Mouse (Mus musculus) lung, postnatal 0 days (tissue): Measurements from ENCODE around the gene Hist2h3c1. TPM values are rescaled to one million over a fixed set of nuclear protein-coding genes. Genes with fewer than 3 reads are reported as not detected.
"Not testable (repeated sequence)": the region's sequence is repeated elsewhere in the genome, so short reads cannot be mapped to it uniquely, and the experiment has no call there.

Source experiments
- ATAC-seq: fragments of 200-750 bp; cut with Nextera tagmentation; 2 replicates; pipeline ENCODE4 v1.8.0; 2017; ENCODE audit warnings: moderate library complexity
- DNase-seq: peaks from one replicate; pipeline ENCODE4 v3.0.0-alpha.2; 2016; ENCODE audit warnings: low spot score
- H3K27ac ChIP-seq: fragments of 300-500 bp; sonication (generic); 2 replicates; pipeline ENCODE4 v1.5.1; 2014; ENCODE audit warnings: antibody characterized with exemption, mild to moderate bottlenecking, low read length, mixed read lengths
- H3K27me3 ChIP-seq: fragments of 300-500 bp; sonication (generic); replicated peaks from 2 replicates; pipeline ENCODE4 v1.6.1; 2014; ENCODE audit warnings: low read length, mixed read lengths; ENCODE audit not compliant: insufficient read depth
- H3K36me3 ChIP-seq: fragments of 300-500 bp; sonication (generic); 2 replicates; pipeline ENCODE4 v1.6.1; 2014; ENCODE audit warnings: low read length, mixed read lengths; ENCODE audit not compliant: insufficient read depth
- H3K4me1 ChIP-seq: fragments of 300-500 bp; sonication (generic); 2 replicates; pipeline ENCODE4 v1.6.1; 2014; ENCODE audit warnings: antibody characterized with exemption, low read depth, low read length, mixed read lengths; ENCODE audit not compliant: insufficient read depth
- H3K4me2 ChIP-seq: fragments of 300-500 bp; sonication (generic); replicated peaks from 2 replicates; pipeline ENCODE4 v1.6.1; 2014; ENCODE audit warnings: low read depth, mild to moderate bottlenecking, low read length, moderate library complexity, mixed read lengths
- H3K4me3 ChIP-seq: fragments of 300-500 bp; sonication (generic); 2 replicates; pipeline ENCODE4 v1.5.1; 2014; ENCODE audit warnings: low read depth, low read length
- H3K9ac ChIP-seq: fragments of 300-500 bp; sonication (generic); replicated peaks from 2 replicates; pipeline ENCODE4 v1.6.1; 2014; ENCODE audit warnings: low read depth, mild to moderate bottlenecking
- H3K9me3 ChIP-seq: fragments of 300-500 bp; sonication (generic); 2 replicates; pipeline ENCODE4 v1.6.1; 2016; ENCODE audit warnings: low read length, mixed read lengths
- CTCF ChIP-seq: IDR thresholded peaks from 2 replicates; pipeline ENCODE4 v1.5.1; 2016; ENCODE audit warnings: antibody characterized with exemption, mild to moderate bottlenecking
- EP300 ChIP-seq: IDR thresholded peaks from 2 replicates; pipeline ENCODE4 v1.6.1; 2016; ENCODE audit warnings: antibody characterized with exemption, mild to moderate bottlenecking, control low read depth
- WGBS: fragments of 180-500 bp; shearing (Covaris S2); extraction: QIAGEN DNeasy Blood & Tissue Kit; methylation state at CpG from one replicate; pipeline ENCODE4 v1.1.7; 2014; 5-methylcytosine and 5-hydroxymethylcytosine counted together
- polyA plus RNA-seq: library from polyadenylated mRNA; unstranded; fragments of >200 nt; fragmentation: Nextera tagmentation; extraction: Ambion mirVana; gene quantifications from 2 replicates; pipeline ENCODE4 v1.2.1, GENCODE M21; 2015

Gene Hist2h3c1
- polyA plus RNA-seq, 1 experiment from 2014 or later, result not detected

DNA sequence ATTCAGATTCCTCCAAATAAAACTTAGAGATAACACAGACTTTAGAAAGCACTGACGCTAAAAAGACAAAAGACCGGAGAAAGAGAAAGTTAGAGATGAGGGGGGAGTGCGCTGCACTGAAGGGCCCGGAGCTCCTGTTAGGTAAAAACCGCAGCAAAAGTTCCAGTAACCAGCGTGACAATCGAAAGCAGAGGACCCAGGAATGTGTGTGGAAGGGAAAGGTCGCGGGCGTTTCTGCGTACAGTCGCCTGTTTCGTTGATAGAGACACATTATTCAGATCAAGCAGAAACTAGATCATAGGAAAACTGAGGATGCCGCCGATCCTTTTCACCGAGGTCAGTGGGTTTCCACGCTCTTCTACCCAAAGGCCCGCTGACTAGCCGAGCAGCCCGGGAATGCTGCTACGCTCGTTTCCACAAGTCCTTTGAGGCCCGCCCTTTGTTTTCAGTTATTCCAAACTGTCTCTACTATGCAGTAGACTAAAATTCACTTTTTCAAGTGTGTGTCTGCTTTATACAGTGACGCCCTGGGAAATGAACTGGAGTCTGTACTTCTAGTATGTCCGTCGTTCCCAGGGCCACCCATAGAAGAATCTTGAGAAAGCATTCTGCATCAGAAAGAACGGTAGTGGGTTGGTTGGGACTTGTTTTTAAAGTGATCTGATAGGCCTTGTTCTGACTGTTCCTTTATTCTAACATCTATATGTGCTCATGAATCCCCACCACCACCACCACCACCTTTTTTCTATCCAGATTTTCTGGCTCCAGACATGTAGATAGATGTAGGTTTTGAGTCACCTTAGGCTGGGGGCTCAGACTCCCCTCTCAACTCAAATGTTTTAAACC is 17.3 kb downstream of the Hist2h3c1 start:
- H3K36me3 ChIP-seq, result no peaks in the 10 kb centered on the region

DNA sequence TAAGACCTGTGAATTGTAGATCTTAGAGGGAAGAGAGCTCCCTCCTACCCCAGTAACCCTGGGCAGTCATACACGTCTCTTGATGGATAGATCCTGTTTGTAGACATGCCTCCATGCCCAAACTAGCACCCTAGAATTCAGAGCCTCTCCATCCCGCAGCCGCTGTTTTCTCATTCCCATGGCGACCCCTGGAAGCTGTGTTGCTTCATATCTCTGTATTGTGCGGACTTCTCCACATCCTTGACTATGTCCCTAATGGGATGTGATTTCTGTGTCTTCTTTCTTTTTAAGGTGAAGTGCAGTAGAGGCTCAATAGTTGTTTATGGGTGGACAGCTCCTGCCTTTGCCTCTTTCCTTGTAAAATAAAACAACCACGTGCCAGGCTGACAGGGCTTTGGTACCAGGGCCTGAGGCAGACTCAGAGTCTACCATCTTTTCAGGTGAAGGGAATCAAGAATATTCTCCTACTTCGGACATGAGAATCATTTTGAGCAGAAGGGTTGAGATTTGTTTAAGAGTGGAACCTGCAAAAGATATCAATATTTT is 18.0 kb downstream of the Hist2h3c1 start:
- no peaks in the 10 kb centered on the region for H3K9me3 ChIP-seq
- no peaks in the 10 kb centered on the region for H3K36me3 ChIP-seq
- H3K27ac ChIP-seq, result peak overlapping the region; percentile 94
- H3K4me1 ChIP-seq, result peaks cover 6% of the 10 kb centered on the region; the same call in 1 of the 2 replicates
- no peak for TF ChIP-seq EP300
- no peak for TF ChIP-seq CTCF
- peak overlapping the region; percentile 62 for H3K4me2 ChIP-seq
- no peak overlapping the region; the same call in 1 of the 2 replicates for H3K4me3 ChIP-seq
- no peaks in the 10 kb centered on the region for H3K27me3 ChIP-seq
- DNase-seq (no peak), ATAC-seq (no peak)
- no peak overlapping the region for H3K9ac ChIP-seq
- WGBS, result 65% methylated on average over 7 of the region's 7 CpGs

More for the DNA sequence above, 17.3 kb downstream of the Hist2h3c1 start:
- H3K9ac ChIP-seq, result peak overlapping the region; percentile 62
- TF ChIP-seq EP300 (no peak), CTCF (no peak)
- WGBS, result 3% methylated on average over 27 of the region's 27 CpGs
- ATAC-seq, result peak; percentile 29
- peak overlapping the region; percentile 62 for H3K4me2 ChIP-seq
- peak overlapping the region; percentile 56 for H3K4me3 ChIP-seq
- DNase-seq, result no peak
- peaks cover 6% of the 10 kb centered on the region; the same call in 1 of the 2 replicates for H3K4me1 ChIP-seq
- H3K9me3 ChIP-seq, result no peaks in the 10 kb centered on the region
- H3K27me3 ChIP-seq, result peaks cover 4% of the 10 kb centered on the region; the same call in 1 of the 2 replicates
- H3K27ac ChIP-seq, result peak overlapping the region; percentile 94

DNA sequence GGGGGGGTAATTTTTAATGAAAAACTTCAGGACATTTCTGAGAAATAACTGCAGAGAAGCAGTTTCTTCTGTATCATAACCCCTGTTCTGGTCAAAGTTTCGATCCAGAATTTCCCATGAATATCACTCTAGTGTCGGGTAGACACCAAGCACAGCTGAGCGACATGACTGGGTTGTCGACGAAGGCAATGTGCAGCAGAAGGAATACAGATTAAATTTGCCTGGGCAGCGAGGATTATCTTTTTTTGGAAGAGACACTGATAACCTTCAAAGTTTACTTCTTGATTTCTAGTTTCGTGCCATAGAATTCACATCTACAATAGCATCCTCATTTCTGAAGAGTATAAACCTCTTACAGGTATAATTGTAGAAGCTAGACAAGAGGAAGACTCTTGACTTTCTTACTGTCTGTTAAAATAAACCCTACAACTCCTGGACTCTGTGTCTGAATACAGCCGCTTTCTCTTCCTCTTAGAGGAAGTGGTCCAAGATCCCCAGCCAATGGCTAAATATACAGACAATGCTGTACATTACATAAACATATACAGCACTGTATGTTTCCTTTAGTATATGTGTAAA is 19.7 kb downstream of the Hist2h3c1 start:
- Histone ChIP-seq H3K36me3 (no peaks in the 10 kb centered on the region), H3K4me2 (no peak overlapping the region), H3K4me3 (no peak overlapping the region), H3K27ac (no peak overlapping the region), H3K4me1 (peaks cover 6% of the 10 kb centered on the region; the same call in 1 of the 2 replicates), H3K27me3 (no peaks in the 10 kb centered on the region), H3K9ac (no peak overlapping the region), H3K9me3 (no peaks in the 10 kb centered on the region)
- ATAC-seq (no peak), DNase-seq (no peak)
- no peak for TF ChIP-seq CTCF
- TF ChIP-seq EP300, result no peak
- 81% methylated on average over 8 of the region's 8 CpGs for WGBS

DNA sequence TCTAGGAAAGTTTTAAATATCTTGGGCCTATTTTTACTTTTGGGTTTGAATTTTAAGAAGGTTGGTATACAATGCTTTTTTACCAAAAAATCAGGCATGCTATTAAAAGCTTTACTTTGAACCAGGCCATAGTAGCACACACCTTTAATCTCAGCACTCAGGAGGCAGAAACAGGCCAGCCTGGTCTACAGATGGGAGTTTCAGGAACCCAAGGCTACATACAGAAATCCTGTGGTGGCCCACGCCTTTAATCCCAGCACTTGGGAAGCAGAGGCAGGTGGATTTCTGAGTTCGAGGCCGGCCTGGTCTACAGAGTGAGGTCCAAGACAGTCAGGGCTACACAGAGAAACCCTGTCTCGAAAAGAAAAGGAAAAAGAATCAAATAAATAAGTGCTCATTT is 21.1 kb downstream of the Hist2h3c1 start:
- Histone ChIP-seq H3K27me3 (no peaks in the 10 kb centered on the region), H3K4me3 (no peak overlapping the region; the same call in 1 of the 2 replicates), H3K27ac (peak overlapping the region; percentile 74; the same call in 1 of the 2 replicates), H3K36me3 (no peaks in the 10 kb centered on the region), H3K4me1 (no peaks in the 10 kb centered on the region; the same call in 1 of the 2 replicates), H3K4me2 (peak overlapping the region; percentile 87; the same call in 1 of the 2 replicates), H3K9me3 (no peaks in the 10 kb centered on the region), H3K9ac (no peak overlapping the region)
- TF ChIP-seq CTCF (no peak), EP300 (no peak)
- WGBS, result 68% methylated on average over 4 of the region's 4 CpGs
- DNase-seq (no peak), ATAC-seq (no peak)

DNA sequence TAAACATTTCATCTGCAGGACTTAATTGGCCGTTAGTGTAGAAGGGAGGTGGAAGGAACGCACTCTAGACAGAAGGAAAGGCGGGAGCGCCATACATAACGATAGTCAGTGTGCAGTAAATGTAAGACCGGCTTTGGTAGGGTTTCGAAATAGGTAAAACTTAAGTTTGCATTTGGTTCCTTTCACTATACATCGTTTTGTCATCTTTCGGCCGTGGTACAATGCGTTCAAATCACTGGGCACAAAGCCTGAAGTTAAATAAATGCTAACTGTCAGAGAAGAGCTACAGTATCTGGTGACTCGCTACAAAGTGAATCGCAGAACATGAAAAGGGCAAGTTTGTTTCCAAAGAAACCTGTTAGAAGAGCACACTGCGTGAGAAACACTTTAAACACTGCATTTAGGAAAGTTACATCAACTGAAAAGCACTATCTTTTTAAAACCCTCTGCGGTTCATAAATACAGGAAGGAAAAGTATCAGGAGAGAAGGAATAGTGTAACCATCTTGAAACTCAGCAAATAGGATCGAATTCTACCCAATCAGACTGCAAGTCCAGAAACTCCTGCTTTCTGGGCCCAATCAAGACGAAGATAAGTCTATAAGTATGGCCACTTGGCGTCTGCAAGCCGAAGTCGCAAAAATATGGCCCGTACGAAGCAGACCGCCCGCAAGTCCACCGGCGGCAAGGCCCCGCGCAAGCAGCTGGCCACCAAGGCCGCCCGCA is 21.7 kb downstream of the Hist2h3c1 start, which contains the start of gene Hist2h3b:
Hist2h3b (plus strand) TSS at position 604 of the 725 bp plus-strand sequence.
- peak within 1 kb of the TSS; percentile 87 for H3K4me2 ChIP-seq
- peak within 1 kb of the TSS; percentile 49 for H3K4me3 ChIP-seq
- no peaks in the 10 kb centered on the region for H3K4me1 ChIP-seq
- peak within 1 kb of the TSS; percentile 41; the same call in 1 of the 2 replicates for H3K9ac ChIP-seq
- peak; percentile 6; the same call in 1 of the 2 replicates for TF ChIP-seq EP300
- no peak for TF ChIP-seq CTCF
- peak; percentile 96 for DNase-seq
- H3K36me3 ChIP-seq, result no peaks in the 10 kb centered on the region
- 11% methylated on average over 30 of the region's 30 CpGs for WGBS
- no peaks in the 10 kb centered on the region for H3K9me3 ChIP-seq
- no peaks in the 10 kb centered on the region for H3K27me3 ChIP-seq
- peak within 1 kb of the TSS; percentile 92 for H3K27ac ChIP-seq
- ATAC-seq, result peak; percentile 66

DNA sequence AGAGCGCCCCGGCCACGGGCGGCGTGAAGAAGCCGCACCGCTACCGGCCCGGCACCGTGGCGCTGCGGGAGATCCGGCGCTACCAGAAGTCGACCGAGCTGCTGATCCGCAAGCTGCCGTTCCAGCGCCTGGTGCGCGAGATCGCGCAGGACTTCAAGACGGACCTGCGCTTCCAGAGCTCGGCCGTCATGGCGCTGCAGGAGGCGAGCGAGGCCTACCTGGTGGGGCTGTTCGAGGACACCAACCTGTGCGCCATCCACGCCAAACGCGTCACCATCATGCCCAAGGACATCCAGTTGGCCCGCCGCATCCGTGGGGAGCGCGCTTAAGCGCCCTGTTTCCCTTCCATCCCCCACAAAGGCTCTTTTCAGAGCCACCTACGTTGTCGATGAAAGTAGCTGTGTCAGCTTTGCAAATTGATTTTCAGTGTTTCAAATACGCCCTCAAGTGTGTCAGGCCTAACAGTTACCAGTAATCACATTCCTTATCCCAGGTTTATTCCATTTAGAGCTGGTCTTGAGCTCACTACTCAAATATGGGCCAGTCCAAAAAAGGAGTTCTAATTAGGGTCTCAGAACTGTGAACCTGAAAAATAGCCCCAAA is 22.4 kb downstream of the Hist2h3c1 start:
- Histone ChIP-seq H3K4me2 (peak overlapping the region; percentile 87), H3K4me3 (peak overlapping the region; percentile 49), H3K27ac (peak overlapping the region; percentile 92), H3K9ac (peak overlapping the region; percentile 41; the same call in 1 of the 2 replicates)
- not testable (repeated sequence) for H3K9me3 ChIP-seq, H3K4me1 ChIP-seq, H3K27me3 ChIP-seq, H3K36me3 ChIP-seq, DNase-seq
- peak; percentile 30 for ATAC-seq
- under 1% methylated on average over 9 of the region's 44 CpGs for WGBS
